Mouse (Mus musculus) hindbrain, embryonic 13.5 days (tissue): ENCODE data around the gene Ccdc153. TPM values are rescaled to one million over a fixed set of nuclear protein-coding genes. Genes with fewer than 3 reads are reported as not detected.
A peak's percentile ranks its signal among the peaks of the same experiment; 100 is the strongest.

Source experiments
- ATAC-seq: fragments of 200-750 bp; cut with Nextera tagmentation; 2 replicates; pipeline ENCODE4 v1.8.0; 2017; ENCODE audit warnings: moderate TSS enrichment; ENCODE audit not compliant: low FRiP score
- H3K27ac ChIP-seq: fragments of 300-500 bp; sonication (generic); 2 replicates; pipeline ENCODE4 v1.5.1; 2015; ENCODE audit warnings: inconsistent platforms, mild to moderate bottlenecking, moderate library complexity
- H3K27me3 ChIP-seq: fragments of 300-500 bp; sonication (generic); 2 replicates; pipeline ENCODE4 v1.6.1; 2015; ENCODE audit warnings: mild to moderate bottlenecking, inconsistent platforms
- H3K36me3 ChIP-seq: fragments of 300-500 bp; sonication (generic); 2 replicates; pipeline ENCODE4 v1.6.1; 2015; ENCODE audit warnings: mild to moderate bottlenecking, inconsistent platforms
- H3K4me1 ChIP-seq: fragments of 300-500 bp; sonication (generic); replicated peaks from 2 replicates; pipeline ENCODE4 v1.6.1; 2015; ENCODE audit warnings: inconsistent platforms
- H3K4me2 ChIP-seq: fragments of 300-500 bp; sonication (generic); 2 replicates; pipeline ENCODE4 v1.6.1; 2015; ENCODE audit warnings: inconsistent platforms, mild to moderate bottlenecking, moderate library complexity
- H3K4me3 ChIP-seq: fragments of 300-500 bp; sonication (generic); 2 replicates; pipeline ENCODE4 v1.5.1; 2015; ENCODE audit warnings: mild to moderate bottlenecking, inconsistent platforms
- H3K9ac ChIP-seq: fragments of 300-500 bp; sonication (generic); 2 replicates; pipeline ENCODE4 v1.6.1; 2015; ENCODE audit warnings: mild to moderate bottlenecking, inconsistent platforms
- H3K9me3 ChIP-seq: fragments of 300-500 bp; sonication (generic); 2 replicates; pipeline ENCODE4 v1.6.1; 2016; ENCODE audit warnings: inconsistent platforms
- WGBS: fragments of 180-500 bp; shearing (Covaris S2); methylation state at CpG from one replicate; pipeline ENCODE4 v1.1.7; 2015; 5-methylcytosine and 5-hydroxymethylcytosine counted together
- polyA plus RNA-seq: library from polyadenylated mRNA; unstranded; fragments of >200 nt; fragmentation: Nextera tagmentation; extraction: Ambion mirVana; gene quantifications from 2 replicates; pipeline ENCODE4 v1.2.1, GENCODE M21; 2015

Ccdc153 gene
- polyA plus RNA-seq, 1 experiment from 2014 or later: not detected

GRCm38 (mm10) chr9:44247907-44248306, 7.4 kb downstream of the Ccdc153 start:
- no peak overlapping the region for H3K9ac ChIP-seq
- H3K27ac ChIP-seq: no peak overlapping the region
- H3K9me3 ChIP-seq: no peaks in the 10 kb centered on the region
- no peaks in the 10 kb centered on the region for H3K36me3 ChIP-seq
- no peak overlapping the region for H3K4me3 ChIP-seq
- WGBS: 90% methylated on average over 6 of the region's 6 CpGs
- no peak overlapping the region for H3K4me2 ChIP-seq
- peaks cover 14% of the 10 kb centered on the region for H3K4me1 ChIP-seq
- peaks cover 19% of the 10 kb centered on the region; the same call in 1 of the 2 replicates for H3K27me3 ChIP-seq
- ATAC-seq: no peak

DNA sequence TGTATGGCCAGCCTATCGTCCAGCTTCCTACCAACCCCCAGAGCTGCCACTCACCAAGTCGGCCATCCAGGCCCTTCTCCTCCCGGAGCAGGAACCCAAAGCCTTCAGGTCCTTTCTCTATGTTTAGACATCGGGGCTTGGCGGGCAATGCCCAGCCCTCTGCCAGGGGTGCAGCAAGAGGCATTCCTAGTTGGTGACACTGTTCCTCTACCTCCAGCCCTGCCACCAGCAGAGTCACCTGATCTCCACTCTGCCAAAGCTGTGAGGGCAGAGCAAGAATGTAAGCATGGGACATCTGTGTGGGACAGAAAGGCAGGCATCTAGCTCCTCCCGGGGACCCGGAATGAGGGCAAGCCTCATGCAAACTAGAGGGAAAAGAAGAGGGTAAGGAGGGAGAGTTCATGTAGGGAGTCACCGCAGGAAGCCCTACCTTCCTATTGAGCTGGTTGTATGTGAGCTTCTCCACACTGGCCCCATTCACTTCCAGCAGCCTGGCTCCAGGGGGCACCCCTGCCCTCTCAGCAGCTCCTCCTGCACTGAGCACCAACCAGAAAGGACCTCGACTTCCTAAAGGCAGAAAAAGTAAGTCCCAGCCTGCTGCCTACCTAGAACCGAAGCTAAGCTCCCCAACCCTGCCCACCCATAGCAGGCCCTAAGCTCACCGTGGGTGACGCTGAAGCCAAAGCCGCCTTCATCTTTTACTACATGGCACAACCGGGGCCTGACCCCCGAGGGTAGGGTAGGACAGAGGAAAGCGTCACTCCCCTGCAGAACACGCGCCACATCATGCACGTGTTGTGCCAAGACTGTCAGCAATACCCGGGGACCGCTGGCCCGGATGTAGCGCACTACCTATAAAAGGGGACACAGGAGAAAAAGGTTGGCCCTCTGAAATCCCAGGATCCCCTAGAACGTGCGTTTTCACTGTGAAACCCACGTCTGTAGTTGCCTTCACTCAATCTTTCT, 9.0 kb downstream of the Ccdc153 start:
- H3K36me3 ChIP-seq: no peaks in the 10 kb centered on the region
- H3K9me3 ChIP-seq: no peaks in the 10 kb centered on the region
- H3K4me2 ChIP-seq: no peak overlapping the region
- H3K4me1 ChIP-seq: peaks cover 29% of the 10 kb centered on the region
- peaks cover 22% of the 10 kb centered on the region; the same call in 1 of the 2 replicates for H3K27me3 ChIP-seq
- H3K9ac ChIP-seq: no peak overlapping the region
- 49% methylated on average over 26 of the region's 26 CpGs for WGBS
- peak; percentile 57; the same call in 1 of the 2 replicates for ATAC-seq
- no peak overlapping the region for H3K4me3 ChIP-seq
- H3K27ac ChIP-seq: no peak overlapping the region

- H3K27ac ChIP-seq: no peak overlapping the region
- no peaks in the 10 kb centered on the region for H3K9me3 ChIP-seq
- WGBS: 35% methylated on average over 4 of the region's 4 CpGs
- 0 out of 2 replicates have a peak overlapping the region, but pooled peaks have one; percentile 24 for H3K9ac ChIP-seq
- peaks cover 22% of the 10 kb centered on the region; the same call in 1 of the 2 replicates for H3K27me3 ChIP-seq
- H3K36me3 ChIP-seq: no peaks in the 10 kb centered on the region
- no peak overlapping the region for H3K4me3 ChIP-seq
- no peak for ATAC-seq
- peaks cover 39% of the 10 kb centered on the region for H3K4me1 ChIP-seq
- H3K4me2 ChIP-seq: no peak overlapping the region
Measured at GRCm38 (mm10) chr9:44250445-44250844, 10.0 kb downstream of the Ccdc153 start.

DNA sequence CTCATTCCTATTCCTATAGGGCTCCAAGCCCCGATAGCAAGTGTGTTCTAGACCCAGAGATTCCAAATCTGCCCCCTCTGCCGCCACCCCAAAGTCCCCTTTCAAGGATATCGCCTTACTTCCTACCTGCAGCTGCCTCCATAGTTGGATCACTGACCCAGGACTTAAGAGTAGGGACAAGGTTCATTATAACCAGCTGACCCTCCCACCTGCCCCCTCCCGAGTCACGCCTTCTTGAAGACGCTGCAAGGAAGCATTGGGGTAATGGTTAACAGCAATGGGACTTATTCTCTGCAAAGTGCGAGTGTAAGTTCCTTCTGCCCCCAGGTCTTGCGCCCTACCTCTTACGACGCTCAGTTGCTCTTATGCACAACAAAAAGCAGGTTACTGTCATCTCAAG, 10.8 kb downstream of the Ccdc153 start, which contains the start of gene Pdzd3:
Gene Pdzd3, minus strand, starts transcription at position 158 of the 400 bp plus-strand sequence.
- Histone ChIP-seq H3K9me3 (no peaks in the 10 kb centered on the region), H3K9ac (0 out of 2 replicates have a peak within 1 kb of the TSS, but pooled peaks have one; percentile 24), H3K36me3 (no peaks in the 10 kb centered on the region), H3K4me2 (no peak within 1 kb of the TSS), H3K27ac (no peak within 1 kb of the TSS), H3K4me1 (peaks cover 48% of the 10 kb centered on the region), H3K27me3 (peaks cover 22% of the 10 kb centered on the region; the same call in 1 of the 2 replicates), H3K4me3 (no peak within 1 kb of the TSS)
- no peak for ATAC-seq
- 81% methylated on average over 10 of the region's 10 CpGs for WGBS

GRCm38 (mm10) chr9:44253441-44253840, 13.0 kb downstream of the Ccdc153 start:
- 81% methylated on average over 6 of the region's 6 CpGs for WGBS
- H3K27ac ChIP-seq: peak overlapping the region; percentile 85
- H3K4me1 ChIP-seq: peaks cover 49% of the 10 kb centered on the region
- ATAC-seq: no peak
- no peak overlapping the region; the same call in 1 of the 2 replicates for H3K9ac ChIP-seq
- H3K9me3 ChIP-seq: no peaks in the 10 kb centered on the region
- H3K4me3 ChIP-seq: no peak overlapping the region
- H3K27me3 ChIP-seq: peaks cover 14% of the 10 kb centered on the region; the same call in 1 of the 2 replicates
- no peak overlapping the region for H3K4me2 ChIP-seq
- H3K36me3 ChIP-seq: no peaks in the 10 kb centered on the region

GRCm38 (mm10) chr9:44254508-44255135, 14.1 kb downstream of the Ccdc153 start:
- Histone ChIP-seq H3K36me3 (no peaks in the 10 kb centered on the region), H3K9ac (peak overlapping the region; percentile 39; the same call in 1 of the 2 replicates), H3K4me2 (peak overlapping the region; percentile 25; the same call in 1 of the 2 replicates), H3K4me3 (no peak overlapping the region), H3K27me3 (0 out of 2 replicates have a peak, but pooled peaks cover 3% of the 10 kb centered on the region), H3K27ac (peak overlapping the region; percentile 85), H3K4me1 (peaks cover 49% of the 10 kb centered on the region), H3K9me3 (no peaks in the 10 kb centered on the region)
- peak; percentile 72 for ATAC-seq
- 5% methylated on average over 5 of the region's 5 CpGs for WGBS

DNA sequence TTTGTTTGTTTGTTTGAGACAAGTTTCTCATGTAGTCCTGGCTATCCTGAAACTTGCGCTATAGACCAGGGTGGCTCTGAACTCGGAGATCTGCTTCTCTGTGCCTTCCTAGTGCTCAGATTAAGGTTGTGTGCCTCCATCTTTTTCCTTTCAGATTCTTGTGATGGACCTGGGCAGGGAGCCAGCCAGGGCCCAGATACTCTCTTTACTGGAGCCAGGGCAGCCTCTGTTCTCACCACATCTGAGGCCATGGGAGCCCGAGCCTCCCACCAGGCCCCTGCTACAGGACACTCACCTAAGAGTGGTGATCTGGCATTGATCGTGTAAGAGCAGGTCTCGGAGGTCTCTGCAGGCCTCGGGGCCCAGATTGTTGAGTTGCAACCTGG, 14.7 kb downstream of the Ccdc153 start:
- 49% methylated on average over 6 of the region's 6 CpGs for WGBS
- Histone ChIP-seq H3K27ac (peak overlapping the region; percentile 85), H3K27me3 (0 out of 2 replicates have a peak, but pooled peaks cover 3% of the 10 kb centered on the region), H3K4me1 (peaks cover 44% of the 10 kb centered on the region), H3K4me3 (no peak overlapping the region), H3K4me2 (peak overlapping the region; percentile 25; the same call in 1 of the 2 replicates), H3K36me3 (no peaks in the 10 kb centered on the region), H3K9ac (peak overlapping the region; percentile 15; the same call in 1 of the 2 replicates), H3K9me3 (no peaks in the 10 kb centered on the region)
- ATAC-seq: no peak

DNA sequence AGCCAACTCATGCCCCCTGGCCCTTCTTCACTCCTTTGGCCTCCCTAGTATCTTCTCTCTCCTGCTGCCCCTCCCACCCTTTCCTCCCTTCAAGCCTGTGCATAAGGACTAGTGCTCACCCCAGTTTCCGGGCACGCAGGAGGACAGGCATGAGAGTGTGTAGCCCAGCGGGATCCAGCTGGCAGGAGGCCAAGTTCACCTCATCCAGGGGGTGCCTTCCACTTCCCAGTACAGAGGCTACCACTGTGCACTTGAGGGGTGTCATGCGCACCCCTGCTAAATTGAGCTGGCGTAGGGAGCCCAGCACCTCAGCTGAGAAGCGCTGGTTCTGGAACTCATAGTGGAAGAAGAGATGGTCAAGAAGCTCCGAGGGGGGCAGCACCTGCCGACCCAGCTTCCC, 15.7 kb downstream of the Ccdc153 start:
- no peak for ATAC-seq
- WGBS: 80% methylated on average over 8 of the region's 8 CpGs
- H3K4me2 ChIP-seq: no peak overlapping the region
- H3K9me3 ChIP-seq: no peaks in the 10 kb centered on the region
- no peak overlapping the region for H3K9ac ChIP-seq
- H3K27ac ChIP-seq: peak overlapping the region; percentile 85; the same call in 1 of the 2 replicates
- 0 out of 2 replicates have a peak, but pooled peaks cover 3% of the 10 kb centered on the region for H3K27me3 ChIP-seq
- H3K4me3 ChIP-seq: no peak overlapping the region
- H3K4me1 ChIP-seq: peaks cover 38% of the 10 kb centered on the region
- no peaks in the 10 kb centered on the region for H3K36me3 ChIP-seq

DNA sequence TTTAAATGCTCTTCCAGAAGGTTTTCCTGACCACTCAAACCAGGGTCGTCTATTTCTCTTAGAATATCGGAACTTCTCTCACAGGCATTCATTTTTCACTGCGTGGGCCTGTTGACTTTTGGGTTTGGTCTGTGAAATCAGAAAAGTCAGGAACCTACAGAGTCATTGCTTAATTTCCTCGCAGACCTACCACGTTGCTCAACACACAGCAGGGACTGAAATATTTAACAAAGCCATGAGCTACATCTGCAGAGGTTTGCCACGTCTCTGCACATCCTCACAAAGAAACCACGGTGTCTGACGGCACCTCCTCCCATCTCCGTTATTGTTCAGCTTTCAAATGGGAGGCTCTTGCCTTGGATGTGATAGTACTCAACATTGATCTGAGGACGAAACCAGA, 18.5 kb downstream of the Ccdc153 start:
- no peaks in the 10 kb centered on the region for H3K9me3 ChIP-seq
- H3K27me3 ChIP-seq: no peaks in the 10 kb centered on the region
- no peak overlapping the region for H3K4me2 ChIP-seq
- H3K4me3 ChIP-seq: no peak overlapping the region
- no peak overlapping the region for H3K27ac ChIP-seq
- peaks cover 24% of the 10 kb centered on the region for H3K4me1 ChIP-seq
- no peak for ATAC-seq
- 73% methylated on average over 10 of the region's 10 CpGs for WGBS
- no peaks in the 10 kb centered on the region for H3K36me3 ChIP-seq
- H3K9ac ChIP-seq: no peak overlapping the region

- 88% methylated on average over 14 of the region's 14 CpGs for WGBS
- H3K4me2 ChIP-seq: no peak overlapping the region
- H3K9ac ChIP-seq: no peak overlapping the region
- no peaks in the 10 kb centered on the region for H3K9me3 ChIP-seq
- H3K4me1 ChIP-seq: peaks cover 9% of the 10 kb centered on the region
- no peak overlapping the region for H3K4me3 ChIP-seq
- H3K27me3 ChIP-seq: no peaks in the 10 kb centered on the region
- no peak for ATAC-seq
- no peak overlapping the region for H3K27ac ChIP-seq
- no peaks in the 10 kb centered on the region for H3K36me3 ChIP-seq
Measured at GRCm38 (mm10) chr9:44261388-44261787, 20.9 kb downstream of the Ccdc153 start.

- 64% methylated on average over 8 of the region's 8 CpGs for WGBS
- H3K4me3 ChIP-seq: no peak overlapping the region
- no peaks in the 10 kb centered on the region for H3K36me3 ChIP-seq
- peak overlapping the region; percentile 78; the same call in 1 of the 2 replicates for H3K9ac ChIP-seq
- ATAC-seq: no peak
- H3K9me3 ChIP-seq: no peaks in the 10 kb centered on the region
- peak overlapping the region; percentile 58; the same call in 1 of the 2 replicates for H3K4me2 ChIP-seq
- H3K27ac ChIP-seq: peak overlapping the region; percentile 64
- peaks cover 24% of the 10 kb centered on the region for H3K4me1 ChIP-seq
- peaks cover 7% of the 10 kb centered on the region for H3K27me3 ChIP-seq
Measured at GRCm38 (mm10) chr9:44266478-44267226, 26.2 kb downstream of the Ccdc153 start.
